Mouse (Mus musculus) liver, embryonic 15.5 days (tissue): ENCODE data around the gene Tnfrsf8. TPM values are rescaled to one million over a fixed set of nuclear protein-coding genes. Genes with fewer than 3 reads are reported as not detected.

Experiments used
- ATAC-seq: fragments of 200-750 bp; cut with Nextera tagmentation; 2 replicates; pipeline ENCODE4 v1.8.0; 2017; ENCODE audit warnings: moderate number of reproducible peaks, mild to moderate bottlenecking, moderate library complexity; ENCODE audit not compliant: insufficient read depth
- H3K27ac ChIP-seq: fragments of 300-500 bp; sonication (generic); replicated peaks from 2 replicates; pipeline ENCODE4 v1.5.1; 2015; ENCODE audit warnings: mild to moderate bottlenecking, inconsistent platforms
- H3K27me3 ChIP-seq: fragments of 300-500 bp; sonication (generic); 2 replicates; pipeline ENCODE4 v1.6.1; 2015; ENCODE audit warnings: mild to moderate bottlenecking, inconsistent platforms
- H3K36me3 ChIP-seq: fragments of 300-500 bp; sonication (generic); replicated peaks from 2 replicates; pipeline ENCODE4 v1.6.1; 2015; ENCODE audit warnings: moderate library complexity, mild to moderate bottlenecking, inconsistent platforms
- H3K4me1 ChIP-seq: fragments of 300-500 bp; sonication (generic); replicated peaks from 2 replicates; pipeline ENCODE4 v1.6.1; 2015; ENCODE audit warnings: inconsistent platforms
- H3K4me2 ChIP-seq: fragments of 300-500 bp; sonication (generic); 2 replicates; pipeline ENCODE4 v1.6.1; 2015; ENCODE audit warnings: moderate library complexity, mild to moderate bottlenecking, inconsistent platforms
- H3K4me3 ChIP-seq: fragments of 300-500 bp; sonication (generic); replicated peaks from 2 replicates; pipeline ENCODE4 v1.5.1; 2015; ENCODE audit warnings: mild to moderate bottlenecking, inconsistent platforms
- H3K9ac ChIP-seq: fragments of 300-500 bp; sonication (generic); 2 replicates; pipeline ENCODE4 v1.6.1; 2015; ENCODE audit warnings: moderate library complexity, mild to moderate bottlenecking, inconsistent platforms
- H3K9me3 ChIP-seq: fragments of 300-500 bp; sonication (generic); replicated peaks from 2 replicates; pipeline ENCODE4 v1.6.1; 2016; ENCODE audit warnings: inconsistent platforms
- WGBS: fragments of 180-500 bp; shearing (Covaris S2); methylation state at CpG from one replicate; pipeline ENCODE4 v1.1.7; 2015; ENCODE audit warnings: mixed read lengths; ENCODE audit not compliant: insufficient replicate concordance; 5-methylcytosine and 5-hydroxymethylcytosine counted together
- polyA plus RNA-seq: library from polyadenylated mRNA; unstranded; fragments of >200 nt; fragmentation: Nextera tagmentation; extraction: Ambion mirVana; gene quantifications from 2 replicates; pipeline ENCODE4 v1.2.1, GENCODE M21; 2015

Gene Tnfrsf8
- polyA plus RNA-seq, 1 experiment from 2014 or later: 0.07 TPM

- H3K27ac ChIP-seq: no peak overlapping the region
- H3K9ac ChIP-seq: no peak overlapping the region
- peak overlapping the region; percentile 61 for H3K4me3 ChIP-seq
- H3K9me3 ChIP-seq: no peaks in the 10 kb centered on the region
- 68% methylated on average over 3 of the region's 3 CpGs for WGBS
- no peaks in the 10 kb centered on the region for H3K36me3 ChIP-seq
- peak overlapping the region; percentile 75 for H3K4me2 ChIP-seq
- no peak for ATAC-seq
- peaks cover 23% of the 10 kb centered on the region; the same call in 1 of the 2 replicates for H3K27me3 ChIP-seq
- H3K4me1 ChIP-seq: peaks cover 23% of the 10 kb centered on the region
These were observed 69.4 kb downstream of the Tnfrsf8 start for GRCm38 (mm10) chr4:145245581-145245980.

GRCm38 (mm10) chr4:145244676-145245075 is 70.3 kb downstream of the Tnfrsf8 start:
- WGBS: 63% methylated on average over 2 of the region's 2 CpGs
- Histone ChIP-seq H3K9me3 (no peaks in the 10 kb centered on the region), H3K27ac (no peak overlapping the region), H3K27me3 (peaks cover 23% of the 10 kb centered on the region; the same call in 1 of the 2 replicates), H3K9ac (no peak overlapping the region), H3K4me1 (peaks cover 29% of the 10 kb centered on the region), H3K4me2 (0 out of 2 replicates have a peak overlapping the region, but pooled peaks have one; percentile 75), H3K4me3 (no peak overlapping the region), H3K36me3 (no peaks in the 10 kb centered on the region)
- no peak for ATAC-seq

GRCm38 (mm10) chr4:145242719-145243350 is 72.1 kb downstream of the Tnfrsf8 start:
- H3K9ac ChIP-seq: no peak overlapping the region
- no peaks in the 10 kb centered on the region for H3K9me3 ChIP-seq
- no peak overlapping the region for H3K4me3 ChIP-seq
- no peaks in the 10 kb centered on the region for H3K36me3 ChIP-seq
- H3K4me1 ChIP-seq: peaks cover 29% of the 10 kb centered on the region
- 8% methylated on average over 1 of the region's 1 CpGs for WGBS
- no peak for ATAC-seq
- no peak overlapping the region for H3K4me2 ChIP-seq
- peaks cover 21% of the 10 kb centered on the region; the same call in 1 of the 2 replicates for H3K27me3 ChIP-seq
- H3K27ac ChIP-seq: no peak overlapping the region

- H3K9ac ChIP-seq: no peak overlapping the region
- no peak overlapping the region for H3K4me3 ChIP-seq
- no peak overlapping the region for H3K4me2 ChIP-seq
- 0 out of 2 replicates have a peak overlapping the region, but pooled peaks have one; percentile 41 for H3K27ac ChIP-seq
- no peaks in the 10 kb centered on the region for H3K36me3 ChIP-seq
- H3K4me1 ChIP-seq: peaks cover 17% of the 10 kb centered on the region
- H3K9me3 ChIP-seq: no peaks in the 10 kb centered on the region
- H3K27me3 ChIP-seq: peaks cover 4% of the 10 kb centered on the region; the same call in 1 of the 2 replicates
- ATAC-seq: peak; percentile 55
- WGBS: 24% methylated on average over 4 of the region's 4 CpGs
These were observed 74.2 kb downstream of the Tnfrsf8 start for GRCm38 (mm10) chr4:145240723-145241231.

- no peak overlapping the region for H3K9ac ChIP-seq
- no peak overlapping the region for H3K4me2 ChIP-seq
- peaks cover 17% of the 10 kb centered on the region for H3K4me1 ChIP-seq
- H3K9me3 ChIP-seq: no peaks in the 10 kb centered on the region
- no peaks in the 10 kb centered on the region for H3K27me3 ChIP-seq
- WGBS: 49% methylated on average over 4 of the region's 4 CpGs
- H3K27ac ChIP-seq: peak overlapping the region; percentile 29; the same call in 1 of the 2 replicates
- no peaks in the 10 kb centered on the region for H3K36me3 ChIP-seq
- H3K4me3 ChIP-seq: no peak overlapping the region
- ATAC-seq: no peak
These were observed 75.7 kb downstream of the Tnfrsf8 start for GRCm38 (mm10) chr4:145239049-145239830.

- H3K4me3 ChIP-seq: no peak overlapping the region
- no peak overlapping the region; the same call in 1 of the 2 replicates for H3K9ac ChIP-seq
- no peaks in the 10 kb centered on the region for H3K9me3 ChIP-seq
- WGBS: 71% methylated on average over 7 of the region's 7 CpGs
- no peaks in the 10 kb centered on the region for H3K27me3 ChIP-seq
- peaks cover 19% of the 10 kb centered on the region for H3K4me1 ChIP-seq
- H3K27ac ChIP-seq: no peak overlapping the region
- no peak for ATAC-seq
- no peaks in the 10 kb centered on the region for H3K36me3 ChIP-seq
- H3K4me2 ChIP-seq: no peak overlapping the region
These were observed 78.9 kb downstream of the Tnfrsf8 start for GRCm38 (mm10) chr4:145236027-145236426.

GRCm38 (mm10) chr4:145233487-145234228 is 81.3 kb downstream of the Tnfrsf8 start:
- ATAC-seq: no peak
- no peaks in the 10 kb centered on the region for H3K9me3 ChIP-seq
- WGBS: 28% methylated on average over 3 of the region's 3 CpGs
- peaks cover 17% of the 10 kb centered on the region; the same call in 1 of the 2 replicates for H3K4me1 ChIP-seq
- no peak overlapping the region for H3K9ac ChIP-seq
- no peak overlapping the region for H3K4me2 ChIP-seq
- 0 out of 2 replicates have a peak overlapping the region, but pooled peaks have one; percentile 29 for H3K27ac ChIP-seq
- H3K4me3 ChIP-seq: no peak overlapping the region
- H3K27me3 ChIP-seq: no peaks in the 10 kb centered on the region
- H3K36me3 ChIP-seq: no peaks in the 10 kb centered on the region; the same call in 1 of the 2 replicates

GRCm38 (mm10) chr4:145231732-145232131 is 83.2 kb downstream of the Tnfrsf8 start:
- no peaks in the 10 kb centered on the region; the same call in 1 of the 2 replicates for H3K36me3 ChIP-seq
- no peak for ATAC-seq
- WGBS: 72% methylated on average over 5 of the region's 5 CpGs
- no peak overlapping the region for H3K9ac ChIP-seq
- no peak overlapping the region for H3K27ac ChIP-seq
- H3K4me2 ChIP-seq: no peak overlapping the region
- no peak overlapping the region for H3K4me3 ChIP-seq
- H3K4me1 ChIP-seq: peaks cover 17% of the 10 kb centered on the region; the same call in 1 of the 2 replicates
- no peaks in the 10 kb centered on the region for H3K9me3 ChIP-seq
- no peaks in the 10 kb centered on the region for H3K27me3 ChIP-seq

GRCm38 (mm10) chr4:145230647-145231046 is 84.3 kb downstream of the Tnfrsf8 start:
- ATAC-seq: no peak
- H3K9ac ChIP-seq: no peak overlapping the region
- H3K36me3 ChIP-seq: no peaks in the 10 kb centered on the region; the same call in 1 of the 2 replicates
- no peaks in the 10 kb centered on the region for H3K9me3 ChIP-seq
- H3K4me2 ChIP-seq: no peak overlapping the region
- H3K27me3 ChIP-seq: no peaks in the 10 kb centered on the region
- no peak overlapping the region for H3K4me3 ChIP-seq
- WGBS: 64% methylated on average over 2 of the region's 2 CpGs
- no peak overlapping the region for H3K27ac ChIP-seq
- peaks cover 17% of the 10 kb centered on the region; the same call in 1 of the 2 replicates for H3K4me1 ChIP-seq

GRCm38 (mm10) chr4:145229524-145230163 is 85.3 kb downstream of the Tnfrsf8 start:
- no peak overlapping the region for H3K4me2 ChIP-seq
- H3K27ac ChIP-seq: no peak overlapping the region
- H3K27me3 ChIP-seq: no peaks in the 10 kb centered on the region
- no peak overlapping the region for H3K9ac ChIP-seq
- peaks cover under 1% of the 10 kb centered on the region; the same call in 1 of the 2 replicates for H3K36me3 ChIP-seq
- no peak overlapping the region for H3K4me3 ChIP-seq
- no peak for ATAC-seq
- peaks cover 17% of the 10 kb centered on the region; the same call in 1 of the 2 replicates for H3K4me1 ChIP-seq
- WGBS: 66% methylated on average over 5 of the region's 5 CpGs
- H3K9me3 ChIP-seq: no peaks in the 10 kb centered on the region
